Mouse (Mus musculus): ENCODE results near the gene Large1. TPM values are rescaled to one million over a fixed set of nuclear protein-coding genes. Genes with fewer than 3 reads are reported as not detected.
A peak's percentile ranks its signal among the peaks of the same experiment; 100 is the strongest.
"Not testable (repeated sequence)": the region's sequence is repeated elsewhere in the genome, so short reads cannot be mapped to it uniquely, and the experiment has no call there.

Gene Large1
- 42.7 and 50.9 TPM in 2 replicates for polyA plus RNA-seq (2011; ENCODE audit: insufficient read length, low read depth, missing spikeins)

- TF ChIP-seq POLR2A (IDR thresholded peaks at IDR 0.05; ENCODE audit: low read depth, low read length) (peak; percentile 98), CTCF (IDR thresholded peaks at IDR 0.05; ENCODE audit: borderline replicate concordance, insufficient read depth, low read length) (no peak)
- Histone ChIP-seq H3K4me3 (ENCODE audit: insufficient read depth, low read length) (peak within 1 kb of the TSS; percentile 95), H3K27ac (ENCODE audit: insufficient read depth, low read length) (peak within 1 kb of the TSS; percentile 85), H3K4me1 (ENCODE audit: control insufficient read depth, insufficient read depth, low read length) (peaks cover 4% of the 10 kb centered on the region; the same call in 1 of the 2 replicates)
Measured at GRCm38 (mm10) chr8:73353108-73353793, at the start of gene Large1. Large1 (minus strand) TSS chr8:73353540.

GRCm38 (mm10) chr8:73400343-73400742 lies 47.0 kb upstream of the Large1 start:
- Histone ChIP-seq H3K4me3 (ENCODE audit: insufficient read depth, low read length) (no peak overlapping the region), H3K27ac (ENCODE audit: insufficient read depth, low read length) (no peak overlapping the region), H3K4me1 (ENCODE audit: control insufficient read depth, insufficient read depth, low read length) (no peaks in the 10 kb centered on the region)
- TF ChIP-seq POLR2A (IDR thresholded peaks at IDR 0.05; ENCODE audit: low read depth, low read length) (no peak), CTCF (IDR thresholded peaks at IDR 0.05; ENCODE audit: borderline replicate concordance, insufficient read depth, low read length) (no peak)

GRCm38 (mm10) chr8:73373001-73373400 lies 19.7 kb upstream of the Large1 start:
- H3K4me3 ChIP-seq (ENCODE audit: insufficient read depth, low read length); H3K4me1 ChIP-seq (ENCODE audit: control insufficient read depth, insufficient read depth, low read length); H3K27ac ChIP-seq (ENCODE audit: insufficient read depth, low read length): not testable (repeated sequence)

- H3K4me1 ChIP-seq (ENCODE audit: control insufficient read depth, insufficient read depth, low read length), result 0 out of 2 replicates have a peak, but pooled peaks cover 2% of the 10 kb centered on the region
Measured at GRCm38 (mm10) chr8:73355979-73356378, 2.6 kb upstream of the Large1 start.

GRCm38 (mm10) chr8:73354201-73354881 lies 1.0 kb upstream of the Large1 start:
- Histone ChIP-seq H3K4me1 (ENCODE audit: control insufficient read depth, insufficient read depth, low read length) (peaks cover 4% of the 10 kb centered on the region; the same call in 1 of the 2 replicates), H3K27ac (ENCODE audit: insufficient read depth, low read length) (peak overlapping the region; percentile 85), H3K4me3 (ENCODE audit: insufficient read depth, low read length) (peak overlapping the region; percentile 44)
- TF ChIP-seq POLR2A (IDR thresholded peaks at IDR 0.05; ENCODE audit: low read depth, low read length), result 0 out of 2 replicates have a peak, but pooled peaks have one; percentile 19
- TF ChIP-seq CTCF (IDR thresholded peaks at IDR 0.05; ENCODE audit: borderline replicate concordance, insufficient read depth, low read length), result no peak

More at GRCm38 (mm10) chr8:73355979-73356378, 2.6 kb upstream of the Large1 start:
- Histone ChIP-seq H3K27ac (ENCODE audit: insufficient read depth, low read length) (no peak overlapping the region), H3K4me3 (ENCODE audit: insufficient read depth, low read length) (no peak overlapping the region)
- no peak for TF ChIP-seq POLR2A (IDR thresholded peaks at IDR 0.05; ENCODE audit: low read depth, low read length)
- no peak for TF ChIP-seq CTCF (IDR thresholded peaks at IDR 0.05; ENCODE audit: borderline replicate concordance, insufficient read depth, low read length)

- H3K4me3 ChIP-seq (ENCODE audit: insufficient read depth, low read length), result peak overlapping the region; percentile 44
- TF ChIP-seq CTCF (IDR thresholded peaks at IDR 0.05; ENCODE audit: borderline replicate concordance, insufficient read depth, low read length) (no peak), POLR2A (IDR thresholded peaks at IDR 0.05; ENCODE audit: low read depth, low read length) (0 out of 2 replicates have a peak, but pooled peaks have one; percentile 51)
- H3K4me1 ChIP-seq (ENCODE audit: control insufficient read depth, insufficient read depth, low read length), result peaks cover 4% of the 10 kb centered on the region; the same call in 1 of the 2 replicates
- peak overlapping the region; percentile 85 for H3K27ac ChIP-seq (ENCODE audit: insufficient read depth, low read length)
Measured at GRCm38 (mm10) chr8:73353794-73354179, 447 bp upstream of the Large1 start.

GRCm38 (mm10) chr8:73352301-73353107 lies 836 bp downstream of the Large1 start:
- TF ChIP-seq CTCF (IDR thresholded peaks at IDR 0.05; ENCODE audit: borderline replicate concordance, insufficient read depth, low read length), result no peak
- TF ChIP-seq POLR2A (IDR thresholded peaks at IDR 0.05; ENCODE audit: low read depth, low read length), result 0 out of 2 replicates have a peak, but pooled peaks have one; percentile 19

GRCm38 (mm10) chr8:73350366-73350765 lies 3.0 kb downstream of the Large1 start:
- Histone ChIP-seq H3K27ac (ENCODE audit: insufficient read depth, low read length) (no peak overlapping the region), H3K4me1 (ENCODE audit: control insufficient read depth, insufficient read depth, low read length) (peaks cover 3% of the 10 kb centered on the region; the same call in 1 of the 2 replicates), H3K4me3 (ENCODE audit: insufficient read depth, low read length) (peak overlapping the region; percentile 14; the same call in 1 of the 2 replicates)
- TF ChIP-seq POLR2A (IDR thresholded peaks at IDR 0.05; ENCODE audit: low read depth, low read length), result no peak
- no peak for TF ChIP-seq CTCF (IDR thresholded peaks at IDR 0.05; ENCODE audit: borderline replicate concordance, insufficient read depth, low read length)

More at GRCm38 (mm10) chr8:73352301-73353107, 836 bp downstream of the Large1 start:
- Histone ChIP-seq H3K4me3 (ENCODE audit: insufficient read depth, low read length) (peak overlapping the region; percentile 95), H3K4me1 (ENCODE audit: control insufficient read depth, insufficient read depth, low read length) (peaks cover 4% of the 10 kb centered on the region; the same call in 1 of the 2 replicates), H3K27ac (ENCODE audit: insufficient read depth, low read length) (peak overlapping the region; percentile 73; the same call in 1 of the 2 replicates)

- Histone ChIP-seq H3K4me1 (ENCODE audit: control insufficient read depth, insufficient read depth, low read length) (peaks cover 15% of the 10 kb centered on the region), H3K4me3 (ENCODE audit: insufficient read depth, low read length) (no peak overlapping the region), H3K27ac (ENCODE audit: insufficient read depth, low read length) (peak overlapping the region; percentile 76)
- TF ChIP-seq POLR2A (IDR thresholded peaks at IDR 0.05; ENCODE audit: low read depth, low read length) (no peak), CTCF (IDR thresholded peaks at IDR 0.05; ENCODE audit: borderline replicate concordance, insufficient read depth, low read length) (no peak)
Measured at GRCm38 (mm10) chr8:73342761-73343395, 10.5 kb downstream of the Large1 start.
